In the genomic region with DNA sequence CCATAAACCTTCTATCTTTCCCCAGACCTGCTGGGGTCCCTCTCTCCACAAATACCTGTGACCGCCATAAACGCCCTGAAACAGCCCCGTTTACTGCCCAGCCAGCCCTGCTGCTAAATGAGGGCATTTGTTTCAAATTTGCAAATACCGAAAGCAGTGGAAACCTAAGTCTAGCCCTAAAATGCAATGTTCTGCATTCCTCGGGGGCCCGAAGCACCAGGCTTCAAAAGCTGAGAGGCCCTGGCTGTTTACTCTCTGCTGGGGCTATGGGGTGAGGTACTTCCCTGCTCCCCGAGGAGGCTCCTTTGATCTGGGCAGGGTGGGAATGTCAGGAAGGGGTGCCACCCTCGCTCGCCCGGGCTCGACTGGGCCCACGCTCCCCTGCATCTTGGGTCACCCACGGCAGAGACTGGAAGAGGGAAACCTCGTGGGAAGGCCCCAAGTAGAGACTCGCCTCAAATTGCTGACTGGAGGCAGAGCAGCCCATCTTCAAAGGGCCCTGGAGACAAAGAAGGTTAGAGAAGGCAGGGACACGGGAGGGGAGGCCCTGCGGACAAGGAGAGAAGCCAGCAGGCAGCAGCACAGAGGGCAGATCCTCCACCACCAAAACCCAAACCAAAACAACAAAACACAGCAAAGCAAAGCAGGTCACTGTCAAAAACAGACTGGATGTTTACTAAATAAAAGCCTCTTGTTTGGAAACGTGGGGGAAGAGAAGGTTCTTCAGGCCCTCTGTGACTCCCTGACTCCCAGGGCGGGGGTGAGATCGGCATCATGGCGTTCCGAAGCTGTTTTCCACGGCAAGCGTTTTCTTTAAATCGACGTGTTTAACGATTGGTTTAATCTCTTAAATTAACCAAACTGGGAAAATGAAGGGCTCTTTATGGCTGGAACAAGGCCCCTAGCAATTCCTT, we compare ENCODE assay signal across 9 mouse cellular contexts. TPM values are rescaled to one million over a fixed set of nuclear protein-coding genes. Genes with fewer than 3 reads are reported as not detected.
DNase-seq lines count a peak whose midpoint lies in the region; ATAC-seq and TF ChIP-seq lines count a peak whose summit lies in the region.
"Had no signal": no experiment of that assay in that cellular context is flagged by ENCODE, and none has a peak within 500 bp of the region (broad histone marks: within the 10 kb centered on the region; RNA-seq: fewer than 3 reads in every experiment).

No protein-coding gene starts in this region.

- H3K27me3 ChIP-seq in heart, embryonic 11.5 days (ENCODE audit: control insufficient read depth, insufficient read depth, low read length) = no peaks in the 10 kb centered on the region
- H3K27me3 ChIP-seq in hindbrain, embryonic 13.5 days = no peaks in the 10 kb centered on the region
- no peaks in the 10 kb centered on the region for H3K27me3 ChIP-seq in midbrain, embryonic 14.5 days (ENCODE audit: control insufficient read depth, insufficient read depth, low read length)

- H3K27ac ChIP-seq in heart, embryonic 11.5 days (ENCODE audit: low read depth, low read length) = peak overlapping the region; percentile 96
- peak overlapping the region; percentile 88 for H3K27ac ChIP-seq in hindbrain, embryonic 13.5 days
- peak overlapping the region; percentile 73 for H3K27ac ChIP-seq in midbrain, embryonic 14.5 days (replicated peaks; ENCODE audit: low read depth, low read length)

- peak overlapping the region; percentile 53 for H3K4me2 ChIP-seq in heart, embryonic 11.5 days
- peak overlapping the region; percentile 38 for H3K4me2 ChIP-seq in hindbrain, embryonic 13.5 days
- H3K4me2 ChIP-seq in midbrain, embryonic 14.5 days (ENCODE audit: low read length) = peak overlapping the region; percentile 34

- 12% methylated on average over 27 of the region's 27 CpGs for WGBS in heart, embryonic 11.5 days (ENCODE audit: insufficient replicate concordance)
- WGBS in hindbrain, embryonic 13.5 days = 5% methylated on average over 27 of the region's 27 CpGs
- 6% methylated on average over 27 of the region's 27 CpGs for WGBS in midbrain, embryonic 14.5 days

- ATAC-seq in heart, embryonic 11.5 days (replicated peaks; ENCODE audit: insufficient number of reproducible peaks, low FRiP score, low TSS enrichment) = no peak
- ATAC-seq in hindbrain, embryonic 13.5 days (ENCODE audit: low FRiP score) = peak; percentile 29; the same call in 1 of the 2 replicates
- 0 out of 2 replicates have a peak, but pooled peaks have one; percentile 46 for ATAC-seq in midbrain, embryonic 14.5 days (ENCODE audit: low FRiP score, low TSS enrichment)

- TF ChIP-seq CTCF in brain, embryonic 14.5 days (IDR thresholded peaks at IDR 0.05; ENCODE audit: borderline replicate concordance, extremely low read depth, insufficient read depth, insufficient read length) = no peak

- H3K9ac ChIP-seq in heart, embryonic 11.5 days (ENCODE audit: low read depth, low read length) = peak overlapping the region; percentile 66
- peak overlapping the region; percentile 65 for H3K9ac ChIP-seq in hindbrain, embryonic 13.5 days
- peak overlapping the region; percentile 36 for H3K9ac ChIP-seq in midbrain, embryonic 14.5 days (replicated peaks; ENCODE audit: low read length)

- no peaks in the 10 kb centered on the region for H3K36me3 ChIP-seq in heart, embryonic 11.5 days (ENCODE audit: control insufficient read depth, insufficient read depth, low read length)
- no peaks in the 10 kb centered on the region for H3K36me3 ChIP-seq in hindbrain, embryonic 13.5 days
- H3K36me3 ChIP-seq in midbrain, embryonic 14.5 days (ENCODE audit: control insufficient read depth, insufficient read depth, low read length) = no peaks in the 10 kb centered on the region

- H3K9me3 ChIP-seq in heart, embryonic 11.5 days (replicated peaks; ENCODE audit: control insufficient read depth, low read length) = no peaks in the 10 kb centered on the region
- H3K9me3 ChIP-seq in hindbrain, embryonic 13.5 days = no peaks in the 10 kb centered on the region
- no peaks in the 10 kb centered on the region for H3K9me3 ChIP-seq in midbrain, embryonic 14.5 days (ENCODE audit: control insufficient read depth, low read length)

- H3K4me3 ChIP-seq in heart, embryonic 11.5 days (ENCODE audit: low read depth, low read length) = no peak overlapping the region
- no peak overlapping the region for H3K4me3 ChIP-seq in hindbrain, embryonic 13.5 days
- H3K4me3 ChIP-seq in midbrain, embryonic 14.5 days (replicated peaks; ENCODE audit: low read depth, low read length) = no peak overlapping the region

- DNase-seq in heart, adult 18-20 months = no peak
- peak; percentile 64 for DNase-seq in brain, embryonic 14.5 days (ENCODE audit: low read depth)
- DNase-seq in midbrain, embryonic 14.5 days = peak; percentile 65
- no peak for DNase-seq in urinary bladder, postnatal 25 days (ENCODE audit: low spot score)
- DNase-seq in gastrocnemius, postnatal 25 days = no peak
- DNase-seq in MN1 (ENCODE audit: low spot score) = no peak
- DNase-seq: adrenal gland, postnatal 36 days had no signal

- peaks cover 82% of the 10 kb centered on the region for H3K4me1 ChIP-seq in heart, embryonic 11.5 days (ENCODE audit: control insufficient read depth, insufficient read depth, low read length)
- peaks cover 74% of the 10 kb centered on the region for H3K4me1 ChIP-seq in hindbrain, embryonic 13.5 days (replicated peaks)
- H3K4me1 ChIP-seq in midbrain, embryonic 14.5 days (ENCODE audit: control insufficient read depth, insufficient read depth, low read length) = peaks cover 34% of the 10 kb centered on the region

- no peak for TF ChIP-seq POLR2A in brain, embryonic 14.5 days (IDR thresholded peaks at IDR 0.05; ENCODE audit: borderline replicate concordance, extremely low read depth, insufficient read depth, insufficient read length, poor library complexity, severe bottlenecking)

RNA-seq across cellular contexts. Expression of a gene that starts 10.3 kb away (rescaled TPM):
- polyA plus RNA-seq in heart, embryonic 11.5 days (2014; fragmentation: Nextera tagmentation; extraction: Ambion mirVana) = 18.8 and 22.8 TPM in 2 replicates
- total RNA-seq in heart, adult 18-20 months (2021) = 1 to 10 TPM; 2.0 to 2.5 TPM
- polyA plus RNA-seq in brain, embryonic 14.5 days (2012; rRNA removed) = 22.9 and 38.7 TPM in 2 replicates
- polyA plus RNA-seq in hindbrain, embryonic 13.5 days (2015; fragmentation: Nextera tagmentation; extraction: Ambion mirVana) = 39.9 and 40.7 TPM in 2 replicates
- polyA plus RNA-seq in midbrain, embryonic 14.5 days (2014; fragmentation: Nextera tagmentation; extraction: Ambion mirVana) = 19.6 and 20.0 TPM in 2 replicates
- 1 to 10 TPM; 1.1 to 1.3 TPM for total RNA-seq in gastrocnemius, postnatal 25 days (2021)

RNA-seq across cellular contexts. Expression of a gene that starts 26.8 kb away (rescaled TPM):
- polyA plus RNA-seq in heart, embryonic 11.5 days (2014; fragmentation: Nextera tagmentation; extraction: Ambion mirVana) = 16.5 and 18.0 TPM in 2 replicates
- 10 to 100 TPM; 25.9 to 26.8 TPM for total RNA-seq in heart, adult 18-20 months (2021)
- polyA plus RNA-seq in brain, embryonic 14.5 days (2012; rRNA removed) = 30.0 and 34.5 TPM in 2 replicates
- 45.1 and 45.9 TPM in 2 replicates for polyA plus RNA-seq in hindbrain, embryonic 13.5 days (2015; fragmentation: Nextera tagmentation; extraction: Ambion mirVana)
- polyA plus RNA-seq in midbrain, embryonic 14.5 days (2014; fragmentation: Nextera tagmentation; extraction: Ambion mirVana) = 32.8 and 33.4 TPM in 2 replicates
- 10 to 100 TPM; 12.7 to 15.0 TPM for total RNA-seq in gastrocnemius, postnatal 25 days (2021)

RNA-seq across cellular contexts. Expression of a gene that starts 27.0 kb away (rescaled TPM):
- 110 and 119 TPM in 2 replicates for polyA plus RNA-seq in heart, embryonic 11.5 days (2014; fragmentation: Nextera tagmentation; extraction: Ambion mirVana)
- total RNA-seq in heart, adult 18-20 months (2021) = 100 to 1,000 TPM; 136 to 141 TPM
- polyA plus RNA-seq in brain, embryonic 14.5 days (2012; rRNA removed) = 47.2 and 53.1 TPM in 2 replicates
- polyA plus RNA-seq in hindbrain, embryonic 13.5 days (2015; fragmentation: Nextera tagmentation; extraction: Ambion mirVana) = 73.5 and 75.6 TPM in 2 replicates
- 73.2 and 78.0 TPM in 2 replicates for polyA plus RNA-seq in midbrain, embryonic 14.5 days (2014; fragmentation: Nextera tagmentation; extraction: Ambion mirVana)
- total RNA-seq in gastrocnemius, postnatal 25 days (2021) = 100 to 1,000 TPM in 1 of 2 experiments, 10 to 100 TPM in 1; 99.2 to 110 TPM

RNA-seq across cellular contexts. Expression of a gene that starts 31.1 kb away (rescaled TPM):
- 33.6 and 36.2 TPM in 2 replicates for polyA plus RNA-seq in heart, embryonic 11.5 days (2014; fragmentation: Nextera tagmentation; extraction: Ambion mirVana)
- total RNA-seq in heart, adult 18-20 months (2021) = 10 to 100 TPM; 16.9 to 18.8 TPM
- 69.4 and 88.5 TPM in 2 replicates for polyA plus RNA-seq in brain, embryonic 14.5 days (2012; rRNA removed)
- 40.0 and 41.2 TPM in 2 replicates for polyA plus RNA-seq in hindbrain, embryonic 13.5 days (2015; fragmentation: Nextera tagmentation; extraction: Ambion mirVana)
- 32.3 and 32.9 TPM in 2 replicates for polyA plus RNA-seq in midbrain, embryonic 14.5 days (2014; fragmentation: Nextera tagmentation; extraction: Ambion mirVana)
- total RNA-seq in gastrocnemius, postnatal 25 days (2021) = 10 to 100 TPM in 1 of 2 experiments, 1 to 10 TPM in 1; 8.8 to 14.4 TPM

RNA-seq across cellular contexts. Expression of a gene that starts 55.1 kb away (rescaled TPM):
- 37.0 and 40.8 TPM in 2 replicates for polyA plus RNA-seq in heart, embryonic 11.5 days (2014; fragmentation: Nextera tagmentation; extraction: Ambion mirVana)
- 10 to 100 TPM; 13.4 to 14.2 TPM for total RNA-seq in heart, adult 18-20 months (2021)
- polyA plus RNA-seq in brain, embryonic 14.5 days (2012; rRNA removed) = 36.7 and 37.2 TPM in 2 replicates
- 52.3 and 56.2 TPM in 2 replicates for polyA plus RNA-seq in hindbrain, embryonic 13.5 days (2015; fragmentation: Nextera tagmentation; extraction: Ambion mirVana)
- polyA plus RNA-seq in midbrain, embryonic 14.5 days (2014; fragmentation: Nextera tagmentation; extraction: Ambion mirVana) = 35.3 and 40.5 TPM in 2 replicates
- 10 to 100 TPM in 1 of 2 experiments, 1 to 10 TPM in 1; 7.5 to 12.1 TPM for total RNA-seq in gastrocnemius, postnatal 25 days (2021)

Comparison
In these comparisons a context has a peak if more than half of its experiments do, and no peak if none do; other contexts are left out.
1. DNase-seq: peak in brain, embryonic 14.5 days (single experiment) and midbrain, embryonic 14.5 days (single experiment); none in heart, adult 18-20 months (0 of 2), urinary bladder, postnatal 25 days (single experiment), gastrocnemius, postnatal 25 days (single experiment) and MN1 (single experiment).
2. Peak in every context shown above with its lines, with median percentiles within 50 percentile points of each other: H3K27ac ChIP-seq, H3K4me2 ChIP-seq and H3K9ac ChIP-seq.